Mouse (Mus musculus) WW6 (cell line): ENCODE measurements around the gene Olfr559.
A peak's percentile ranks its signal among the peaks of the same experiment; 100 is the strongest.

Experiments
- DNase-seq: peaks from one replicate; pipeline ENCODE4 v3.0.0-alpha.2; 2013; ENCODE audit warnings: low read depth, low spot score

Gene Olfr559

GRCm38 (mm10) chr7:102727391-102727790 lies at the start of gene Olfr559:
TSS of gene Olfr559 (minus strand) at chr7:102727491.
- no peak for DNase-seq

GRCm38 (mm10) chr7:102770921-102771320 lies 43.6 kb upstream of the Olfr559 start, which contains the start of gene Olfr561:
TSS of gene Olfr561 (plus strand) at chr7:102771221.
- no peak for DNase-seq

- DNase-seq = no peak
Measured at GRCm38 (mm10) chr7:102759266-102759665, 32.0 kb upstream of the Olfr559 start, which contains the start of the genes Olfr560 and Olfr78. TSS of gene Olfr560 (minus strand) at chr7:102759366. TSS of gene Olfr78 (minus strand) at chr7:102759471.

- no peak for DNase-seq
Measured at GRCm38 (mm10) chr7:102752086-102752485, 24.8 kb upstream of the Olfr559 start.

- no peak for DNase-seq
Measured at GRCm38 (mm10) chr7:102737705-102738104, 10.4 kb upstream of the Olfr559 start.

- DNase-seq = no peak
Measured at GRCm38 (mm10) chr7:102733793-102734192, 6.5 kb upstream of the Olfr559 start.

GRCm38 (mm10) chr7:102718970-102719369 lies 8.3 kb downstream of the Olfr559 start, which contains the start of gene Olfr33:
TSS of gene Olfr33 (minus strand) at chr7:102719070.
- no peak for DNase-seq

GRCm38 (mm10) chr7:102701915-102702314 lies 25.4 kb downstream of the Olfr559 start, which contains the start of gene Olfr558:
TSS of gene Olfr558 (plus strand) at chr7:102702215.
- no peak for DNase-seq

- no peak for DNase-seq
Measured at GRCm38 (mm10) chr7:102698461-102698860, 28.8 kb downstream of the Olfr559 start.

GRCm38 (mm10) chr7:102695358-102696125 lies 31.7 kb downstream of the Olfr559 start, which contains the start of gene Olfr557:
TSS of gene Olfr557 (plus strand) at chr7:102695910.
- no peak for DNase-seq

GRCm38 (mm10) chr7:102686944-102687501 lies 40.3 kb downstream of the Olfr559 start, which contains the start of gene Trim68:
TSS of gene Trim68 (minus strand) at chr7:102687327.
- DNase-seq = peak; percentile 67

GRCm38 (mm10) chr7:102681916-102682315 lies 45.4 kb downstream of the Olfr559 start:
- DNase-seq = no peak

- no peak for DNase-seq
Measured at GRCm38 (mm10) chr7:102676225-102676624, 51.1 kb downstream of the Olfr559 start.
